Mouse (Mus musculus) kidney, embryonic 14.5 days (tissue): ENCODE results near the gene Psen2. TPM values are rescaled to one million over a fixed set of nuclear protein-coding genes. Genes with fewer than 3 reads are reported as not detected.

Source experiments
- ATAC-seq: fragments of 200-750 bp; cut with Nextera tagmentation; 2 replicates; pipeline ENCODE4 v1.8.0; 2017; ENCODE audit warnings: moderate number of reproducible peaks, mild to moderate bottlenecking, moderate TSS enrichment, moderate library complexity; ENCODE audit not compliant: low FRiP score, low TSS enrichment
- H3K27ac ChIP-seq: fragments of 300-500 bp; sonication (generic); 2 replicates; pipeline ENCODE4 v1.5.1; 2014; ENCODE audit warnings: low read depth, mild to moderate bottlenecking, low read length, moderate library complexity, mixed read lengths
- H3K27me3 ChIP-seq: fragments of 300-500 bp; sonication (generic); 2 replicates; pipeline ENCODE4 v1.6.1; 2014; ENCODE audit warnings: mild to moderate bottlenecking, low read length; ENCODE audit not compliant: control insufficient read depth, insufficient read depth
- H3K36me3 ChIP-seq: fragments of 300-500 bp; sonication (generic); 2 replicates; pipeline ENCODE4 v1.6.1; 2014; ENCODE audit warnings: low read length, mixed read lengths; ENCODE audit not compliant: control insufficient read depth, insufficient read depth
- H3K4me1 ChIP-seq: fragments of 300-500 bp; sonication (generic); 2 replicates; pipeline ENCODE4 v1.6.1; 2014; ENCODE audit warnings: low read length, mixed read lengths; ENCODE audit not compliant: control insufficient read depth, insufficient read depth
- H3K4me2 ChIP-seq: fragments of 300-500 bp; sonication (generic); replicated peaks from 2 replicates; pipeline ENCODE4 v1.6.1; 2014; ENCODE audit warnings: low read depth, mild to moderate bottlenecking, low read length
- H3K4me3 ChIP-seq: fragments of 300-500 bp; sonication (generic); 2 replicates; pipeline ENCODE4 v1.5.1; 2014; ENCODE audit warnings: mild to moderate bottlenecking, low read length
- H3K9ac ChIP-seq: fragments of 300-500 bp; sonication (generic); 2 replicates; pipeline ENCODE4 v1.6.1; 2014; ENCODE audit warnings: low read depth, mild to moderate bottlenecking, low read length, moderate library complexity
- H3K9me3 ChIP-seq: fragments of 300-500 bp; sonication (generic); 2 replicates; pipeline ENCODE4 v1.6.1; 2016; ENCODE audit warnings: low read length; ENCODE audit not compliant: control insufficient read depth
- WGBS: fragments of 180-500 bp; shearing (Covaris S2); extraction: QIAGEN DNeasy Blood & Tissue Kit; methylation state at CpG from one replicate; pipeline ENCODE4 v1.1.7; 2014; 5-methylcytosine and 5-hydroxymethylcytosine counted together
- polyA plus RNA-seq: library from polyadenylated mRNA; unstranded; fragments of >200 nt; fragmentation: Nextera tagmentation; extraction: Ambion mirVana; gene quantifications from 2 replicates; pipeline ENCODE4 v1.2.1, GENCODE M21; 2014

Gene Psen2
- polyA plus RNA-seq, 1 experiment from 2014 or later = 15.4 TPM

- no peaks in the 10 kb centered on the region for H3K9me3 ChIP-seq
- H3K9ac ChIP-seq = no peak overlapping the region
- ATAC-seq = no peak
- no peaks in the 10 kb centered on the region for H3K4me1 ChIP-seq
- H3K27me3 ChIP-seq = no peaks in the 10 kb centered on the region
- H3K4me3 ChIP-seq = no peak overlapping the region
- no peak overlapping the region for H3K4me2 ChIP-seq
- 87% methylated on average over 6 of the region's 6 CpGs for WGBS
- H3K27ac ChIP-seq = no peak overlapping the region
- no peaks in the 10 kb centered on the region for H3K36me3 ChIP-seq
Observed at GRCm38 (mm10) chr1:180183525-180184159, 79.6 kb downstream of the Psen2 start.

- no peak overlapping the region for H3K4me2 ChIP-seq
- 65% methylated on average over 3 of the region's 3 CpGs for WGBS
- ATAC-seq = no peak
- H3K9me3 ChIP-seq = no peaks in the 10 kb centered on the region
- H3K4me1 ChIP-seq = no peaks in the 10 kb centered on the region
- H3K9ac ChIP-seq = no peak overlapping the region
- no peaks in the 10 kb centered on the region for H3K27me3 ChIP-seq
- H3K4me3 ChIP-seq = no peak overlapping the region
- no peaks in the 10 kb centered on the region for H3K36me3 ChIP-seq
- H3K27ac ChIP-seq = no peak overlapping the region
Observed at GRCm38 (mm10) chr1:180182731-180183130, 80.5 kb downstream of the Psen2 start.

GRCm38 (mm10) chr1:180181966-180182319 is 81.3 kb downstream of the Psen2 start:
- no peak overlapping the region for H3K4me3 ChIP-seq

GRCm38 (mm10) chr1:180181304-180181965 is 81.8 kb downstream of the Psen2 start:
- no peaks in the 10 kb centered on the region for H3K36me3 ChIP-seq
- H3K27me3 ChIP-seq = no peaks in the 10 kb centered on the region
- no peak overlapping the region for H3K9ac ChIP-seq
- H3K4me1 ChIP-seq = no peaks in the 10 kb centered on the region
- H3K9me3 ChIP-seq = no peaks in the 10 kb centered on the region
- no peak for ATAC-seq
- 80% methylated on average over 7 of the region's 7 CpGs for WGBS
- no peak overlapping the region for H3K4me3 ChIP-seq
- no peak overlapping the region for H3K4me2 ChIP-seq
- H3K27ac ChIP-seq = no peak overlapping the region

More at GRCm38 (mm10) chr1:180181966-180182319, 81.3 kb downstream of the Psen2 start:
- H3K9ac ChIP-seq = no peak overlapping the region
- no peaks in the 10 kb centered on the region for H3K4me1 ChIP-seq
- no peak overlapping the region for H3K4me2 ChIP-seq
- H3K27me3 ChIP-seq = no peaks in the 10 kb centered on the region
- no peak overlapping the region for H3K27ac ChIP-seq
- H3K36me3 ChIP-seq = no peaks in the 10 kb centered on the region
- no peaks in the 10 kb centered on the region for H3K9me3 ChIP-seq
- no peak for ATAC-seq
- WGBS = 89% methylated on average over 9 of the region's 9 CpGs

- no peaks in the 10 kb centered on the region for H3K36me3 ChIP-seq
- WGBS = 76% methylated on average over 2 of the region's 2 CpGs
- H3K27ac ChIP-seq = no peak overlapping the region
- H3K4me3 ChIP-seq = no peak overlapping the region
- no peak overlapping the region for H3K4me2 ChIP-seq
- ATAC-seq = no peak
- H3K4me1 ChIP-seq = no peaks in the 10 kb centered on the region
- H3K27me3 ChIP-seq = no peaks in the 10 kb centered on the region
- no peak overlapping the region for H3K9ac ChIP-seq
- H3K9me3 ChIP-seq = no peaks in the 10 kb centered on the region
Observed at GRCm38 (mm10) chr1:180179840-180180239, 83.4 kb downstream of the Psen2 start.

GRCm38 (mm10) chr1:180179100-180179499 is 84.1 kb downstream of the Psen2 start:
- ATAC-seq = no peak
- 92% methylated on average over 4 of the region's 4 CpGs for WGBS

GRCm38 (mm10) chr1:180178340-180178739 is 84.9 kb downstream of the Psen2 start:
- Histone ChIP-seq H3K36me3 (no peaks in the 10 kb centered on the region), H3K4me2 (no peak overlapping the region), H3K4me3 (no peak overlapping the region), H3K9me3 (no peaks in the 10 kb centered on the region), H3K27me3 (no peaks in the 10 kb centered on the region), H3K4me1 (no peaks in the 10 kb centered on the region), H3K9ac (no peak overlapping the region), H3K27ac (no peak overlapping the region)
- 93% methylated on average over 9 of the region's 9 CpGs for WGBS
- ATAC-seq = no peak

More at GRCm38 (mm10) chr1:180179100-180179499, 84.1 kb downstream of the Psen2 start:
- no peak overlapping the region for H3K4me3 ChIP-seq
- no peaks in the 10 kb centered on the region for H3K36me3 ChIP-seq
- H3K27me3 ChIP-seq = no peaks in the 10 kb centered on the region
- H3K4me2 ChIP-seq = no peak overlapping the region
- H3K9me3 ChIP-seq = no peaks in the 10 kb centered on the region
- H3K27ac ChIP-seq = no peak overlapping the region
- no peak overlapping the region for H3K9ac ChIP-seq
- no peaks in the 10 kb centered on the region for H3K4me1 ChIP-seq

Other genes starting within 250 kb of the Psen2 start
- 6.0 and 10.4 TPM in 2 replicates for gene Coq8a, start 63.8 kb downstream of the Psen2 start, polyA plus RNA-seq
- 7.3 and 7.7 TPM in 2 replicates for gene Itpkb, start 67.0 kb upstream of the Psen2 start, polyA plus RNA-seq
- gene Stum, start 220.1 kb upstream of the Psen2 start, polyA plus RNA-seq = 1.7 and 1.8 TPM in 2 replicates